Mouse (Mus musculus) midbrain, embryonic 11.5 days (tissue): ENCODE results near the gene Hist1h2be. TPM values are rescaled to one million over a fixed set of nuclear protein-coding genes. Genes with fewer than 3 reads are reported as not detected.
"Not testable (repeated sequence)": the region's sequence is repeated elsewhere in the genome, so short reads cannot be mapped to it uniquely, and the experiment has no call there.

ENCODE experiments used
- ATAC-seq: fragments of 200-750 bp; cut with Nextera tagmentation; 2 replicates; pipeline ENCODE4 v1.8.0; 2017; ENCODE audit warnings: moderate TSS enrichment, moderate library complexity; ENCODE audit not compliant: low FRiP score
- DNase-seq: peaks from one replicate; pipeline ENCODE4 v3.0.0; 2015; ENCODE audit warnings: low spot score; ENCODE audit errors: missing footprints
- H3K27ac ChIP-seq: fragments of 300-500 bp; sonication (generic); 2 replicates; pipeline ENCODE4 v1.5.1; 2014; ENCODE audit warnings: low read depth, low read length
- H3K27me3 ChIP-seq: fragments of 300-500 bp; sonication (generic); 2 replicates; pipeline ENCODE4 v1.6.1; 2014; ENCODE audit warnings: mild to moderate bottlenecking, low read length, moderate library complexity, mixed read lengths; ENCODE audit not compliant: control insufficient read depth, insufficient read depth
- H3K36me3 ChIP-seq: fragments of 300-500 bp; sonication (generic); 2 replicates; pipeline ENCODE4 v1.6.1; 2014; ENCODE audit warnings: mild to moderate bottlenecking, low read length, moderate library complexity, mixed read lengths; ENCODE audit not compliant: control insufficient read depth, insufficient read depth
- H3K4me1 ChIP-seq: fragments of 300-500 bp; sonication (generic); 2 replicates; pipeline ENCODE4 v1.6.1; 2014; ENCODE audit warnings: low read length; ENCODE audit not compliant: control insufficient read depth, insufficient read depth
- H3K4me2 ChIP-seq: fragments of 300-500 bp; sonication (generic); 2 replicates; pipeline ENCODE4 v1.6.1; 2014; ENCODE audit warnings: mild to moderate bottlenecking, moderate library complexity
- H3K4me3 ChIP-seq: fragments of 300-500 bp; sonication (generic); 2 replicates; pipeline ENCODE4 v1.5.1; 2014; ENCODE audit warnings: low read depth, low read length
- H3K9ac ChIP-seq: fragments of 300-500 bp; sonication (generic); 2 replicates; pipeline ENCODE4 v1.6.1; 2014; ENCODE audit warnings: low read length
- H3K9me3 ChIP-seq: fragments of 300-500 bp; sonication (generic); 2 replicates; pipeline ENCODE4 v1.6.1; 2016; ENCODE audit warnings: low read length; ENCODE audit not compliant: control insufficient read depth
- WGBS: fragments of 180-500 bp; shearing (Covaris S2); extraction: QIAGEN DNeasy Blood & Tissue Kit; methylation state at CpG from one replicate; pipeline ENCODE4 v1.1.7; 2014; 5-methylcytosine and 5-hydroxymethylcytosine counted together
- polyA plus RNA-seq: library from polyadenylated mRNA; unstranded; fragments of >200 nt; fragmentation: Nextera tagmentation; extraction: Ambion mirVana; gene quantifications from 2 replicates; pipeline ENCODE4 v1.2.1, GENCODE M21; 2014

Hist1h2be gene
- polyA plus RNA-seq, 1 experiment from 2014 or later: 1.7 TPM

DNA sequence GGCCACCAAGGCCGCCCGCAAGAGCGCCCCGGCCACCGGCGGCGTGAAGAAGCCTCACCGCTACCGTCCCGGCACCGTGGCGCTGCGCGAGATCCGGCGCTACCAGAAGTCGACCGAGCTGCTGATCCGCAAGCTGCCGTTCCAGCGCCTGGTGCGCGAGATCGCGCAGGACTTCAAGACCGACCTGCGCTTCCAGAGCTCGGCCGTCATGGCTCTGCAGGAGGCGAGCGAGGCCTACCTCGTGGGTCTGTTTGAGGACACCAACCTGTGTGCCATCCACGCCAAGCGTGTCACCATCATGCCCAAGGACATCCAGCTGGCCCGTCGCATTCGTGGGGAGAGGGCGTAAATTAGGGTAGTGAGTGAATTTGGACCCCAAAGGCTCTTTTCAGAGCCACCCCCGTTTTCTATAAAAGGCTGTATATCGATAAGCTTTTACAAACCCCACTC, 45.0 kb downstream of the Hist1h2be start:
- Histone ChIP-seq H3K4me2 (peak overlapping the region; percentile 61), H3K4me1 (peaks cover 11% of the 10 kb centered on the region), H3K4me3 (peak overlapping the region; percentile 39), H3K27ac (peak overlapping the region; percentile 81), H3K9ac (peak overlapping the region; percentile 77)
- DNase-seq: peak; percentile 92
- H3K9me3 ChIP-seq, ATAC-seq, H3K27me3 ChIP-seq, H3K36me3 ChIP-seq: not testable (repeated sequence)
- under 1% methylated on average over 11 of the region's 40 CpGs for WGBS

DNA sequence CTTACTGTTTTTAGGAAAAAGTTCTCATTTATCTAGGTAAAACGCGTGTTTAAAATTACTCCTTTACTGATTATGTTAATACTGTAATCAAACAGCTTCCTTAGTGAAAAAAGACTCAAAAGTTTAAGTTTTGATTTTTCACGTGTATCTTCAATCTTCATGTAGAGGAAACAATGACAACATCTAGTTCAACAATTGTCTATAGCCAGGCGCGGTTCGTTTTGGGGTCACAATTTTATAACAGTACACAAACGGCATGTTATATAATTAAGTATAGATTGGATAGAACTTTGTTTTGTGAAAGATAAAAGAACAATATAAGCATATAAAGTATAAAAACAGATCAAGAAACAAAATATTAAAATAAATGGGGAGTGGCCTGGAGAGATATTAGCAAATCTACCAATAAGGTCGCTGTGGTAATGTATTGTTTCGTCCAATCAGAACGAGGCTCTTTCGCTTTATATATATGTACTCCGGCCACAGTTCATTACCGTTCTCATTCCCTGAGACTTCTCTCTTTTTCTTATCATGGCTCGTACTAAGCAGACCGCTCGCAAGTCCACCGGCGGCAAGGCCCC, 45.6 kb downstream of the Hist1h2be start, which contains the start of gene Hist1h3d:
Hist1h3d (plus strand) TSS at position 493 of the 581 bp plus-strand sequence.
- no peaks in the 10 kb centered on the region for H3K27me3 ChIP-seq
- under 1% methylated on average over 18 of the region's 18 CpGs for WGBS
- peak within 1 kb of the TSS; percentile 61 for H3K4me2 ChIP-seq
- ATAC-seq (peak; percentile 60), DNase-seq (peak; percentile 94)
- no peaks in the 10 kb centered on the region for H3K36me3 ChIP-seq
- peak within 1 kb of the TSS; percentile 83 for H3K27ac ChIP-seq
- H3K9me3 ChIP-seq: no peaks in the 10 kb centered on the region
- peaks cover 11% of the 10 kb centered on the region for H3K4me1 ChIP-seq
- peak within 1 kb of the TSS; percentile 77 for H3K9ac ChIP-seq
- H3K4me3 ChIP-seq: peak within 1 kb of the TSS; percentile 39

DNA sequence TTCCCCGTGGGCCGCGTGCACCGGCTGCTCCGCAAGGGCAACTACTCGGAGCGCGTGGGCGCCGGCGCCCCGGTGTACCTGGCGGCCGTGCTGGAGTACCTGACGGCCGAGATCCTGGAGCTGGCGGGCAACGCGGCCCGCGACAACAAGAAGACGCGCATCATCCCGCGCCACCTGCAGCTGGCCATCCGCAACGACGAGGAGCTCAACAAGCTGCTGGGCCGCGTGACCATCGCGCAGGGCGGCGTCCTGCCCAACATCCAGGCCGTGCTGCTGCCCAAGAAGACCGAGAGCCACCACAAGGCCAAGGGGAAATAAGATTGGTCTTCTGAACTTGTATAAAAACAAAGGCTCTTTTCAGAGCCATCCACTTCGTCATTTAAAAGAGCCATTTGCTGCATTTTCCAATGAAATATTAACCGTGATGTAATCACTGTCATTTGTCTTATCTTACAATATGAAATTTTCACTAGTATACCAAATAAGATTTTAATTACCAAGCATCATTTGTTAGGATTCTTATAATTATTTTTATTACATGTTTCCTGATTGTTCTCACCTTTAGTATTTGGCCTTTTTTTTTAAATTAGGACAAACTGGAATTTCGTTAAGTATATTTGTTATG, 46.3 kb downstream of the Hist1h2be start:
- H3K4me2 ChIP-seq: peak overlapping the region; percentile 61
- 0% methylated on average over 4 of the region's 39 CpGs for WGBS
- ATAC-seq, H3K9me3 ChIP-seq, H3K27me3 ChIP-seq, H3K36me3 ChIP-seq: not testable (repeated sequence)
- H3K27ac ChIP-seq: peak overlapping the region; percentile 83
- peaks cover 15% of the 10 kb centered on the region for H3K4me1 ChIP-seq
- peak; percentile 92 for DNase-seq
- peak overlapping the region; percentile 27; the same call in 1 of the 2 replicates for H3K4me3 ChIP-seq
- H3K9ac ChIP-seq: peak overlapping the region; percentile 62

DNA sequence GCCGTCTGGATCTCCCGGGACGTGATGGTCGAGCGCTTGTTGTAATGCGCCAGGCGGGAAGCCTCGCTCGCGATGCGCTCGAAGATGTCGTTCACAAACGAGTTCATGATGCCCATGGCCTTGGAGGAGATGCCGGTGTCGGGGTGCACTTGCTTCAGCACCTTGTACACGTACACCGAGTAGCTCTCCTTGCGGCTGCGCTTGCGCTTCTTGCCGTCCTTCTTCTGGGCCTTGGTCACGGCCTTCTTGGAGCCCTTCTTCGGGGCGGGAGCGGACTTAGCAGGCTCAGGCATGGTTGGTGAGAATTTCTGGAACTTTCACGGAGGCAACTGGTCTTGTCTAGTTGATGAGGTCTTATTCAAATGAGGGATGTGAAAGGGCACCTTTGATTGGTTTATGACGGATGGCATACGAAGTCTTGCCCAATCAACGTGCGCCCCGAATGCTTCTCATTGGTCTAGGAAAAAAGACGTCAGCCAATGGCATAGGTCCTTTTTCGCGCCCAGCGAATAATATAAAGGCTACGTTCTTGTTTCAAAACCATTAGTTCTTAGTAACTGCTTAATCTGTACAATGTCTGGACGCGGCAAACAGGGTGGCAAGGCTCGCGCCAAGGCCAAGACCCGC, 46.9 kb downstream of the Hist1h2be start, which contains the start of the genes Hist1h2bf and Hist1h2ad:
Hist1h2bf (minus strand) TSS at position 299 of the 627 bp plus-strand sequence.
Hist1h2ad (plus strand) TSS at position 484 of the 627 bp plus-strand sequence.
- 0% methylated on average over 24 of the region's 42 CpGs for WGBS
- not testable (repeated sequence) for H3K9me3 ChIP-seq, H3K36me3 ChIP-seq, H3K27me3 ChIP-seq
- ATAC-seq (peak; percentile 90), DNase-seq (peak; percentile 98)
- Histone ChIP-seq H3K4me3 (peak within 1 kb of the TSS; percentile 39; the same call in 1 of the 2 replicates), H3K4me1 (peaks cover 15% of the 10 kb centered on the region), H3K9ac (peak within 1 kb of the TSS; percentile 62), H3K4me2 (peak within 1 kb of the TSS; percentile 63), H3K27ac (peak within 1 kb of the TSS; percentile 93)

DNA sequence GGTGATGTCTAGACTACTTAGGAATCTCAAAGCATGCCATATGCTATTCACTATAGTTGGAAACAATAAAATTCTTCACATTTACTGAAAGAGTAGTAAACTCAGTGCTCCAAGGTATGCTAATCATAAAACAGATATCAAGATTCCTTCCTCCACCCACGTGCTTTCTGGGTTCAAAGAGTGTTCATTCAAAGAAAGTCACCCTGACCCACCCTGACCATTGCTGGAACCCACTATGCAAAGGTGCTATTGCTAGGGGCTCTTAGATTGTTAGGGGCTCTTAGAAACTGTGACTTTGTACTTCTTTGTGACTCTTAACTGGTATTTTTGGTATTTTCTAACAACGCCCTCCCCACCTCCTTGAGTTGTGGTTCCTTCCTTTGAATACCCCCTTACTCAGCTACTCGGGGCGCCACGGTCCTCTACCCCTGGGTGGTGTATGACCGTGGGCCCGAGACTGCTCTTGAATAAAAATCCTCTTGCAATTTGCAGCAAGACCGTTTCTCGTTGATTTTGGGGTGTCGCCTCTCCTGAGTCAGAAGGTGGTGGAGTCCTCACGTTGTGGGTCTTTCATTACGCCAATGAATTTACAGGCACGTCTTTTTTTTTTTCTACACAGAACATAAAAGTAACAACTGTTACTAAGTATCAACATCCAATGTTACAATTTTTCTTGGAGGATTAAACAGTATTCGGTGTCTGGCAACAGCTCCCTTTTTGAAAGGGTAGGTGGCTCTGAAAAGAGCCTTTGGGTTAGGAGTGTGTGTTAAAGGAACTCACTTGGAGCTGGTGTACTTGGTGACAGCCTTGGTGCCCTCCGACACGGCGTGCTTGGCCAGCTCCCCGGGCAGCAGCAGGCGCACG, 47.7 kb downstream of the Hist1h2be start:
- H3K4me3 ChIP-seq: peak overlapping the region; percentile 18; the same call in 1 of the 2 replicates
- H3K9me3 ChIP-seq, ATAC-seq, H3K27me3 ChIP-seq, H3K36me3 ChIP-seq: not testable (repeated sequence)
- WGBS: 11% methylated on average over 17 of the region's 20 CpGs
- peak overlapping the region; percentile 55 for H3K9ac ChIP-seq
- peaks cover 15% of the 10 kb centered on the region for H3K4me1 ChIP-seq
- H3K4me2 ChIP-seq: peak overlapping the region; percentile 63
- DNase-seq: peak; percentile 91
- H3K27ac ChIP-seq: peak overlapping the region; percentile 93

DNA sequence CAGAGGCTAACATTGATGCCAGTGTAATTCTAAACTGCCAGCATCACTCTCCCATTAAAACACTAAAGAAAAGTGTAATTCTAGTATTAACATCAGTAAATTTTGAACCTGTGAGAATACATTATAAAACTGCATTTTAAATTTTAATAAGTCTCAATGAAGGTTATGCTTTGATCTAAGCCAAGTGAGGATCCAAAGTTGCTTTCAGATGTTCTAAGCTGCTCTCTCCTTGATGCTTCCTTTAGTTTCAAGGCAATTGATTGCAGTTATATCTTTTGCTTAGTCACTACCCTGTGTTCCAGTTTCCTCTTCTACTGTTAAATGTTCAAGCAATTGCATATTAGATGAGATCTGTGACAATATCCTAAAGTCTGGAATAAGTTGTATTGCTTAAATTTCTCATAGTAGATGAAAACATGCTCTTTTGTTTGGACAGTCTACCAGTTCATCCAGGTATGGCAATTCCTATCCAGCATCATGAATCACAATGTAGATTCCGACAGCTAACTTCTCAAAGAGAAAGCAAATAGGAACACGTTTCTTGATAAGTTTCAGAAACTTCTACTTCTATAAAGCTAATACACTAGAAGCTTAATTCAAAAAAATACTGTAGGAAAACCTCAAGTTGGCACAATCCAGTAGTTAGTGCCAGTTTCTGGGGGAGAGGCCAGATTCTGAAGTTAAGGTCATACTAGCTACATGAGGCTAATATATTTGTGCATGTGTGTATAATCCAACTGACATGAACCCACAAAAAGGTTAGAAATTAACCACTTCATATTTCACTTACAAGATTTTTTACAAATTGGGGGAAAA, 48.5 kb downstream of the Hist1h2be start:
- H3K36me3 ChIP-seq: no peaks in the 10 kb centered on the region
- WGBS: 42% methylated on average over 2 of the region's 2 CpGs
- peak overlapping the region; percentile 93 for H3K27ac ChIP-seq
- peaks cover 15% of the 10 kb centered on the region for H3K4me1 ChIP-seq
- H3K9ac ChIP-seq: peak overlapping the region; percentile 75
- no peaks in the 10 kb centered on the region for H3K9me3 ChIP-seq
- DNase-seq (peak; percentile 92), ATAC-seq (no peak)
- H3K27me3 ChIP-seq: no peaks in the 10 kb centered on the region
- peak overlapping the region; percentile 43 for H3K4me3 ChIP-seq
- peak overlapping the region; percentile 63 for H3K4me2 ChIP-seq

DNA sequence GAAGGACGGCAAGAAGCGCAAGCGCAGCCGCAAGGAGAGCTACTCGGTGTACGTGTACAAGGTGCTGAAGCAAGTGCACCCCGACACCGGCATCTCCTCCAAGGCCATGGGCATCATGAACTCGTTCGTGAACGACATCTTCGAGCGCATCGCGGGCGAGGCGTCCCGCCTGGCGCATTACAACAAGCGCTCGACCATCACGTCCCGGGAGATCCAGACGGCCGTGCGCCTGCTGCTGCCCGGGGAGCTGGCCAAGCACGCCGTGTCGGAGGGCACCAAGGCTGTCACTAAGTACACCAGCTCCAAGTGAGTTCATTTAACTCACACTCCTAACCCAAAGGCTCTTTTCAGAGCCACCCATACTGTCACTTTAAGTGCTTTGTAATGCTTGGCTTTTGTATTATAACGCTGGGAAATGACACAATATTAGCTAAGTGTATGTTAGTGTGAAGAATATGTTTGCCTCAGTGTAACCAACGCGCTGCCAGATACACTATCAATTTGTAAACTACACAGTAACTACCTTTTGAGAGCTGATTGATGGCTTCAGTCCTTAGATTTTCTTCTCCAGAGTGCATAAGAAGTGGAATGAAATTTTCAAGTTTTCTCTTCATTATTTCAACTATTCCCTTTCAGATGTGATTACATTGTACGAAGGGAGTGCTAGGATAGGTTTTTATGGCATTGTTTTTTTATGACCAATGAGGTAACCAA, 49.3 kb downstream of the Hist1h2be start:
- H3K27ac ChIP-seq: peak overlapping the region; percentile 93
- H3K36me3 ChIP-seq, ATAC-seq, H3K4me1 ChIP-seq, H3K9me3 ChIP-seq, H3K27me3 ChIP-seq: not testable (repeated sequence)
- H3K9ac ChIP-seq: peak overlapping the region; percentile 75
- DNase-seq: peak; percentile 91
- peak overlapping the region; percentile 63 for H3K4me2 ChIP-seq
- peak overlapping the region; percentile 43 for H3K4me3 ChIP-seq
- under 1% methylated on average over 11 of the region's 34 CpGs for WGBS
